Mouse (Mus musculus) stomach, postnatal 0 days (tissue): Measurements from ENCODE around the gene Trappc11. TPM values are rescaled to one million over a fixed set of nuclear protein-coding genes. Genes with fewer than 3 reads are reported as not detected.
A peak's percentile ranks its signal among the peaks of the same experiment; 100 is the strongest.

Source experiments
- ATAC-seq: fragments of 200-750 bp; cut with Nextera tagmentation; 2 replicates; pipeline ENCODE4 v1.8.0; 2017; ENCODE audit not compliant: low FRiP score, low TSS enrichment
- DNase-seq: peaks from one replicate; pipeline ENCODE4 v3.0.0-alpha.2; 2016; ENCODE audit warnings: low spot score
- H3K27ac ChIP-seq: fragments of 300-500 bp; sonication (generic); replicated peaks from 2 replicates; pipeline ENCODE4 v1.5.1; 2014; ENCODE audit warnings: mild to moderate bottlenecking, control low read depth
- H3K27me3 ChIP-seq: fragments of 300-500 bp; sonication (generic); 2 replicates; pipeline ENCODE4 v1.6.1; 2014; ENCODE audit warnings: low read length; ENCODE audit not compliant: control insufficient read depth, insufficient read depth
- H3K36me3 ChIP-seq: fragments of 300-500 bp; sonication (generic); 2 replicates; pipeline ENCODE4 v1.6.1; 2014; ENCODE audit warnings: low read length, mixed read lengths; ENCODE audit not compliant: control insufficient read depth, insufficient read depth
- H3K4me1 ChIP-seq: fragments of 300-500 bp; sonication (generic); replicated peaks from 2 replicates; pipeline ENCODE4 v1.6.1; 2014; ENCODE audit warnings: antibody characterized with exemption; ENCODE audit not compliant: control insufficient read depth, insufficient read depth
- H3K4me2 ChIP-seq: fragments of 300-500 bp; sonication (generic); replicated peaks from 2 replicates; pipeline ENCODE4 v1.6.1; 2014; ENCODE audit warnings: low read depth, mild to moderate bottlenecking, control low read depth, moderate library complexity
- H3K4me3 ChIP-seq: fragments of 300-500 bp; sonication (generic); 2 replicates; pipeline ENCODE4 v1.5.1; 2014; ENCODE audit warnings: low read depth, low read length, control low read depth
- H3K9ac ChIP-seq: fragments of 300-500 bp; sonication (generic); 2 replicates; pipeline ENCODE4 v1.6.1; 2014; ENCODE audit warnings: mild to moderate bottlenecking, low read length, control low read depth, mixed read lengths
- H3K9me3 ChIP-seq: fragments of 300-500 bp; sonication (generic); 2 replicates; pipeline ENCODE4 v1.6.1; 2016; ENCODE audit warnings: low read length; ENCODE audit not compliant: control insufficient read depth
- CTCF ChIP-seq: IDR thresholded peaks from 2 replicates; pipeline ENCODE4 v1.5.1; 2016; ENCODE audit warnings: antibody characterized with exemption, low read depth, mild to moderate bottlenecking, moderate library complexity
- EP300 ChIP-seq: optimal IDR thresholded peaks from 2 replicates; pipeline ENCODE3; 2016; ENCODE audit warnings: antibody characterized with exemption
- WGBS: fragments of 180-500 bp; shearing (Covaris S2); extraction: QIAGEN DNeasy Blood & Tissue Kit; methylation state at CpG from one replicate; pipeline ENCODE4 v1.1.7; 2014; 5-methylcytosine and 5-hydroxymethylcytosine counted together
- polyA plus RNA-seq: library from polyadenylated mRNA; unstranded; fragments of >200 nt; fragmentation: Nextera tagmentation; extraction: Ambion mirVana; gene quantifications from 2 replicates; pipeline ENCODE4 v1.2.1, GENCODE M21; 2015

Gene Trappc11
- polyA plus RNA-seq, 1 experiment from 2014 or later: 14.9 TPM

DNA sequence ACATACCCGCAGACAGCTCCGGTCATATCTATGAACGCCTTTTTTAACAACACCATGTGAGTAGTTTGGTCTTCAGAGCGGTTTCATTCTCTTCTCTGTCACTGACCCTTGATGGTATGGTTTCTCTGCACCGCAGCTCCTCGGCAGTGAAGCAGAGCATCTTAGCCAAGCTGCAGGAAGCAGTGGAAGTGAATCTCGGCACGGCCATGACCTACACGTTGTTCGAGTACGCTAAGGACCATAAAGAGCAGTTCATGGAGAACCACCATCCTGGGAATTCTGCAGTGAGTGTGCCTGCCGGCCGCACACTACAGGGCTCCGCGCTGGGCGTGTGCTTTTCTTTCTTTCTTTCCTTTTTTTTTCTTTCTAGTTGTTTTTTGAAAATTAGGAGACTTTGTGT, 9.5 kb upstream of the Trappc11 start:
- H3K9me3 ChIP-seq: no peaks in the 10 kb centered on the region
- H3K4me1 ChIP-seq: no peaks in the 10 kb centered on the region
- no peaks in the 10 kb centered on the region for H3K27me3 ChIP-seq
- DNase-seq (no peak), ATAC-seq (no peak)
- H3K27ac ChIP-seq: no peak overlapping the region
- no peak overlapping the region for H3K9ac ChIP-seq
- TF ChIP-seq CTCF: no peak
- TF ChIP-seq EP300: no peak
- no peak overlapping the region for H3K4me3 ChIP-seq
- H3K4me2 ChIP-seq: no peak overlapping the region
- peaks cover 17% of the 10 kb centered on the region; the same call in 1 of the 2 replicates for H3K36me3 ChIP-seq
- 98% methylated on average over 16 of the region's 16 CpGs for WGBS

DNA sequence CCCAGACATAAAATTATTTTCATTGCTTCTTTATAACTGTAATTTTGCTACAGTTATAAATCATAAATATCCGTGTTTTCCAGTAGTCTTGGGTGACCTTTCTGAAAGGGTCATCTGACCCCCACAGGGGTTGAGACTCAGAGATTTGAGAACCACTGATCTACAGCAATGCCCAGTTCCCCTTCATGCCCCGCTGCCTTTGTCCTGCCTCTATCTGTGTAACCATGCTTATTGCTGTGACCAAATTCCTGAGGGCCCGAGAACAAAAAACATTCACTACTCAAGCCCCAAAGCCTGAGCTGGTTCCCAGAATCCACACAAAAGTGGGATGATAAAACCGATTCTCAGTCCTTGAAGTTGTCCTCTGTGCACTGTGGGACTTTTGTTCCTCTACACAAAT, 5.1 kb upstream of the Trappc11 start:
- DNase-seq: no peak
- Histone ChIP-seq H3K27me3 (no peaks in the 10 kb centered on the region), H3K4me1 (no peaks in the 10 kb centered on the region), H3K36me3 (0 out of 2 replicates have a peak, but pooled peaks cover 3% of the 10 kb centered on the region), H3K4me2 (no peak overlapping the region), H3K9me3 (no peaks in the 10 kb centered on the region), H3K27ac (no peak overlapping the region), H3K9ac (no peak overlapping the region), H3K4me3 (no peak overlapping the region)
- TF ChIP-seq EP300 (no peak), CTCF (no peak)
- no peak for ATAC-seq
- WGBS: 90% methylated on average over 4 of the region's 4 CpGs

DNA sequence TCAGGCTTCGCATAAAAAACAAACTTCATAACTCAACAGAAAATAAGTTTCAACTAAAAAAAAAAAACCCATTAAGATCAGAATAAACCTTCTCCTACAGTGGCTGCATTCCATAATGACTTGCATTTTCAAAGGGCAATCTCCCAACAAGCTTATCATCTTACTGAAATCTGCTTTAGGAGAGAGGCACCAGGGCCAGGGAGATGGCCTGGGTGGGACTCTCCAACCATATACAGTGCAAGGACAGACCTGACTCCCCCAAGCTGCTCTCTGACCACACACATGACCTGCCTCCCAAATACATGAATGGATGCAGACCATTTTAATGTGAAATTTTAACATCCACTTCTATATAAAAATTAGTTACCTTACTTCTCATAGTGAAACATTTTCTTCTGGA, 5.2 kb downstream of the Trappc11 start:
- no peak overlapping the region for H3K4me3 ChIP-seq
- no peaks in the 10 kb centered on the region for H3K4me1 ChIP-seq
- peaks cover 18% of the 10 kb centered on the region for H3K36me3 ChIP-seq
- no peak overlapping the region for H3K27ac ChIP-seq
- TF ChIP-seq EP300 (no peak), CTCF (no peak)
- no peak overlapping the region for H3K4me2 ChIP-seq
- no peak for ATAC-seq
- no peak for DNase-seq
- H3K9ac ChIP-seq: no peak overlapping the region
- WGBS: 96% methylated on average over 1 of the region's 1 CpGs
- no peaks in the 10 kb centered on the region for H3K9me3 ChIP-seq
- no peaks in the 10 kb centered on the region for H3K27me3 ChIP-seq

DNA sequence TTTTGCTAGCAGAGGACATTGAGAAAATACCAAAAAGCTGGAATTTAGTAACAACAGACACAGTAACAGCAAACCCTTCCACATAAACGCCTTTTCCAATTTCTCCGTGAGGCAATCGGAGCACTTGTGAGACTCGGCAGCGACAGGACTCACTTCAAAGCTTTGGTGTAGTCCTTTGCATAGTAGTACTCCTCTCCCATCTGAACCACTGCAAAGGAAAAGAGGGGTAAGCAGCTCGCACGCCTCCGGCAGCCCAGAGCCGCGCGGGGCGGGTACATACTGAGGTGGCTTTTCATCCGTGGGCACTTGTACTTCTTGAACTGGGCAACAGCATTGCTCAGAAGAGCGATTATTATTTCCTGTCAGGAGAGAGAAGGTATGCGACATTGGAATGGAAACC, 19.7 kb downstream of the Trappc11 start:
- DNase-seq (no peak), ATAC-seq (no peak)
- Histone ChIP-seq H3K4me1 (no peaks in the 10 kb centered on the region), H3K9ac (no peak overlapping the region), H3K36me3 (peaks cover 12% of the 10 kb centered on the region), H3K4me2 (no peak overlapping the region), H3K9me3 (no peaks in the 10 kb centered on the region), H3K27me3 (no peaks in the 10 kb centered on the region), H3K4me3 (no peak overlapping the region), H3K27ac (no peak overlapping the region)
- TF ChIP-seq CTCF (no peak), EP300 (no peak)
- 93% methylated on average over 15 of the region's 15 CpGs for WGBS

DNA sequence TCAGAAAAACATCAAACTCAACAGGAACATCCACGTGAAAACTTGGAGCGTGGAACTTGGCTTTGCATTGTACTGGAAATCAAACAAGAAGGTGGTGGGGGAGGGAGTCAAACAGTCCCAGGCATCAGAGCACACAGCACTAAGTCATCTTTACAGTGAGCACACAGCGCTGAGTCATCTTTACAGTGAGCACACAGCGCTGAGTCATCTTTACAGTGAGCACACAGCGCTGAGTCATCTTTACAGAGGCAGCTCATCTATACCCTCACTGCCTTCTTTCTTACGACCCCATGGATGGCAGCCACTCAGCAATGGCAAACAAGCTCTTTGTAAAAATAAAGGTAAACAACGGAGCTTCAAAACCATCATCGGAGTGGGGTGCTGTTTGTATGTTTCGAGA, 22.3 kb downstream of the Trappc11 start:
- ATAC-seq (peak; percentile 71; the same call in 1 of the 2 replicates), DNase-seq (no peak)
- H3K9ac ChIP-seq: no peak overlapping the region
- no peaks in the 10 kb centered on the region for H3K27me3 ChIP-seq
- WGBS: 84% methylated on average over 9 of the region's 9 CpGs
- no peak overlapping the region for H3K27ac ChIP-seq
- H3K4me1 ChIP-seq: no peaks in the 10 kb centered on the region
- peaks cover 12% of the 10 kb centered on the region for H3K36me3 ChIP-seq
- H3K4me2 ChIP-seq: no peak overlapping the region
- TF ChIP-seq CTCF (no peak), EP300 (no peak)
- H3K9me3 ChIP-seq: no peaks in the 10 kb centered on the region
- H3K4me3 ChIP-seq: no peak overlapping the region

DNA sequence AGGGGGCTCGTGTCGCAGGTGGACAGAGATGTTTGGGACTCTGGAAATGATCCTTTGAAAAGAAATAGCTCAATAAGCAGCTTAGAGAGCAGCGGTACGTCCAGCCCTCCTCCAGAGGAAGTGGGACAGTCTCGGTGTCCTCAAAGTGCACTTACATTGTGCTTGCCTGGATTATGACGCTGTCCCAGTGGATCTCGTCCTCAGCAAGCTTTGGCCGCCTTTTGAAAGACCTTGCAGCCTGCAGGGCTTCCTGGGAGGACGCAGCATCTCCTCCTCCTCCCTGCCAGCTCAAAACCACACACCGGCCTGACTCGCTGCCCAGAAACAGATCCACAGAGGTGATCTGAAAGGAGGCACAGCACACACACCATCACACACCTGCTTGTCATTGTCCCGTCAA, 27.8 kb downstream of the Trappc11 start:
- Histone ChIP-seq H3K27ac (no peak overlapping the region), H3K4me2 (no peak overlapping the region), H3K9me3 (no peaks in the 10 kb centered on the region), H3K4me1 (no peaks in the 10 kb centered on the region), H3K27me3 (no peaks in the 10 kb centered on the region), H3K4me3 (no peak overlapping the region), H3K36me3 (peaks cover 19% of the 10 kb centered on the region), H3K9ac (no peak overlapping the region)
- no peak for ATAC-seq
- TF ChIP-seq CTCF (no peak), EP300 (no peak)
- no peak for DNase-seq
- 93% methylated on average over 12 of the region's 12 CpGs for WGBS
